Mouse (Mus musculus): ENCODE results near the gene Sh3bp1. TPM values are rescaled to one million over a fixed set of nuclear protein-coding genes. Genes with fewer than 3 reads are reported as not detected.

The Sh3bp1 gene
- polyA plus RNA-seq (2015; fragmentation: Nextera tagmentation; extraction: Ambion mirVana): 21.5 and 23.3 TPM in 2 replicates

DNA sequence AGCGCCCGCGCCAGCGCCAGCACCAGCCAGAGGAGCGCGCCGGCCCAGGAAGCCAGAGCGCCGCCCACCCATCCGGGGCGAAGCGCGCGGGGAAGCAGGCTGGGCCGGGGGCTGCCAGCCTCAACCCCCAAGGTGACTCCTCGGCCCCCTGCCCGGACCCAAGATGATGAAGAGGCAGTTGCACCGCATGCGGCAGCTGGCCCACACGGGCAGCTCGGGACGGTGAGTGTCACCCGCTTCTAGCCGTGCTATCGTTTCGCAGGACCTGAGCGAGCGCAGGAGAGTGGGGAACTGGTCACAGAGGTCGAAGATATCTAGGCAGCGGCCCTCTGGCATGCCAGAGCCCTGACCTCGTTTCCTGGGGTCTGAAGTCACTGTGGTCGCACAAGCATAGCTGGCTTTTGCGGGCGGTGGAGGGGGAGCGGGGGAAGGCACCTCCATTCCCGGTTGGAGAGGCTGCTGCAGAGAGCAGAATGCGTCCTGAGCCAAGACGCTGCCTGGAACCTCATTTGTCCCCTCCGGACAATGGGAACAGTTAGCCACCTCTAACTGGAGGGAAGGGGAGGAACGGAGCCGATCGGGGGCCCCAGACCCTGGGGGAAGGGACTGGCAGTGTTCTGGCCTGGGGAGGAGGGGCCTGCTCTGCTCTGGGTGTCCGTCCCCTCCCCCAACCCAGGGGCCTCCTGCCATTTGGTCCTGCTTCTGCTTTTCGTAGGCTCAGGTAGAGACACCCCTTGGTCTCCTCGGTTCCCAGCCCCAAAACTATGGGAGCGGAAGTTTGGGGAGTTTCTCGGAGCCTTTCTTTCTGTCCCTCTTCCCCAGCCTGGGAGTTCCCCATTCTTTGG is at the start of gene Sh3bp1:
Sh3bp1 (plus strand) TSS at position 29 of the 845 bp plus-strand sequence.
- Histone ChIP-seq H3K27me3 (replicated peaks; ENCODE audit: control insufficient read depth, insufficient read depth, low read length) (no peaks in the 10 kb centered on the region), H3K27ac (ENCODE audit: low read length) (peak within 1 kb of the TSS; percentile 79), H3K36me3 (ENCODE audit: control insufficient read depth, insufficient read depth, low read length) (peaks cover 2% of the 10 kb centered on the region; the same call in 1 of the 2 replicates), H3K9me3 (ENCODE audit: control insufficient read depth, low read length) (no peaks in the 10 kb centered on the region), H3K4me2 (ENCODE audit: low read depth, low read length) (peak within 1 kb of the TSS; percentile 73), H3K4me1 (ENCODE audit: control insufficient read depth, insufficient read depth, low read length) (peaks cover 51% of the 10 kb centered on the region), H3K4me3 (ENCODE audit: low read length) (peak within 1 kb of the TSS; percentile 84), H3K9ac (ENCODE audit: low read depth, low read length) (peak within 1 kb of the TSS; percentile 85)
- 2% methylated on average over 47 of the region's 47 CpGs for WGBS
- peak; percentile 57 for ATAC-seq

DNA sequence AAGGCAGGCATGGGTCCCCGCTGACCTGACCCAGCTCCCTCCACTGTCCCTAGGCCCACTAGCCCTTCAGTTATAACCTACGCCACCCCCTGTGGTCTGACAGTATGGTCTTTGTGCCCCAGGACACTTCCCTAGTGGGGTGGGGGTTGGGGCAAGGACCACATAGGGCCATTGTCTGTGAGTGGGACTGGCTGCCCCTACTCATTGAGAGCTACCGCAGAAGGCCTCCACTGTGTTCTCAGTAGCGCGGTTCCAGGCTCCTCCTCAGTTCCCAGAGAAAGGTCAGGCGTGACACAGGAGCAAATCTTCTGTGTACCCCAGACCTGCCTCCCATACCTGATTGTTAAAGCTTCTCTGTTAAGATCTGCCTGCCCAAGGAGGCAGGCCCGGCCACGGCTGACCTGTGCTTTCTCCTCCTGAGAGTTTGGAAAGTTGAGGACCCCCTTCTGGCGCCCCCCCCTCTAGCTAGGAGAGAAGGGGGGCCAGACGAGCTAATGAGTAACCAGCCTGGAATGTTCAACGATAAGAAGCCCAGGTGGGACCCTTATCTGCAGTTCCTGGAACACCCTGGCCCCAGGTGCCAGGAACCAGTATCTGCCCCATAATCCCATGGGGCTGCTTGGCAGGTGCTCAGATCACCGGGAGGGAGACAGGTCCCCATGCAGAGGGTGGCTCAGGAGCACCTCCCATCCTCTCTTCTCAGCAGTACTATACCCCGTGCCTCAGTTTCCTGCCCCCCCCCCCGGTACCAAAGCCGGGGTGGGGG is 49.3 kb upstream of the Sh3bp1 start:
- peaks cover 36% of the 10 kb centered on the region for H3K4me1 ChIP-seq (ENCODE audit: control insufficient read depth, insufficient read depth, low read length)
- H3K9ac ChIP-seq (ENCODE audit: low read depth, low read length): peak overlapping the region; percentile 54
- ATAC-seq: peak; percentile 79
- H3K4me3 ChIP-seq (ENCODE audit: low read length): no peak overlapping the region
- H3K4me2 ChIP-seq (ENCODE audit: low read depth, low read length): no peak overlapping the region
- 48% methylated on average over 15 of the region's 15 CpGs for WGBS
- no peaks in the 10 kb centered on the region for H3K27me3 ChIP-seq (replicated peaks; ENCODE audit: control insufficient read depth, insufficient read depth, low read length)
- H3K9me3 ChIP-seq (ENCODE audit: control insufficient read depth, low read length): no peaks in the 10 kb centered on the region
- H3K36me3 ChIP-seq (ENCODE audit: control insufficient read depth, insufficient read depth, low read length): peaks cover 5% of the 10 kb centered on the region; the same call in 1 of the 2 replicates
- H3K27ac ChIP-seq (ENCODE audit: low read length): peak overlapping the region; percentile 92

DNA sequence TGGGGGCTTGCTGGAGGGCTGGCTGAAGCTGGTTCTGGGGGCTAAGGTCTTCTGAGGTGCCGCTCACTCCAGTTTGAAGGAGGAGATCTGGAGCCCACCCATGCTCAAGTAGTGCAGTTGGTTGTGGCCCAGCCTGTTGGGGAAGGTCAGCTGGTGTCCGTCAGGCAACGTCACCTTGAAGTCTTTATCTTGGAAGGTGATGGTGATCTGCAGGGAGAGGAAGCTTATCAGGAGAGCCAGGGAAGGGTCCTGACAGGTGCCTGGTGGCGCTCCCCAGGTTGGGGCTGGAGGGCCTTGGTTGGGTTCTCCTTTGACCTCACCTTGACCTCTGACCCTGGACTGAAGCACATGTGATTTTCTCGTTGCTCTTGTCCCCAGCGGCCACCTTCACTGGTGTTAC is 48.6 kb upstream of the Sh3bp1 start:
- peaks cover 32% of the 10 kb centered on the region for H3K4me1 ChIP-seq (ENCODE audit: control insufficient read depth, insufficient read depth, low read length)
- no peak overlapping the region for H3K4me3 ChIP-seq (ENCODE audit: low read length)
- peak overlapping the region; percentile 92 for H3K27ac ChIP-seq (ENCODE audit: low read length)
- peak overlapping the region; percentile 42; the same call in 1 of the 2 replicates for H3K4me2 ChIP-seq (ENCODE audit: low read depth, low read length)
- peaks cover 5% of the 10 kb centered on the region; the same call in 1 of the 2 replicates for H3K36me3 ChIP-seq (ENCODE audit: control insufficient read depth, insufficient read depth, low read length)
- 54% methylated on average over 6 of the region's 6 CpGs for WGBS
- H3K27me3 ChIP-seq (replicated peaks; ENCODE audit: control insufficient read depth, insufficient read depth, low read length): no peaks in the 10 kb centered on the region
- no peak for ATAC-seq
- no peaks in the 10 kb centered on the region for H3K9me3 ChIP-seq (ENCODE audit: control insufficient read depth, low read length)
- peak overlapping the region; percentile 54; the same call in 1 of the 2 replicates for H3K9ac ChIP-seq (ENCODE audit: low read depth, low read length)

DNA sequence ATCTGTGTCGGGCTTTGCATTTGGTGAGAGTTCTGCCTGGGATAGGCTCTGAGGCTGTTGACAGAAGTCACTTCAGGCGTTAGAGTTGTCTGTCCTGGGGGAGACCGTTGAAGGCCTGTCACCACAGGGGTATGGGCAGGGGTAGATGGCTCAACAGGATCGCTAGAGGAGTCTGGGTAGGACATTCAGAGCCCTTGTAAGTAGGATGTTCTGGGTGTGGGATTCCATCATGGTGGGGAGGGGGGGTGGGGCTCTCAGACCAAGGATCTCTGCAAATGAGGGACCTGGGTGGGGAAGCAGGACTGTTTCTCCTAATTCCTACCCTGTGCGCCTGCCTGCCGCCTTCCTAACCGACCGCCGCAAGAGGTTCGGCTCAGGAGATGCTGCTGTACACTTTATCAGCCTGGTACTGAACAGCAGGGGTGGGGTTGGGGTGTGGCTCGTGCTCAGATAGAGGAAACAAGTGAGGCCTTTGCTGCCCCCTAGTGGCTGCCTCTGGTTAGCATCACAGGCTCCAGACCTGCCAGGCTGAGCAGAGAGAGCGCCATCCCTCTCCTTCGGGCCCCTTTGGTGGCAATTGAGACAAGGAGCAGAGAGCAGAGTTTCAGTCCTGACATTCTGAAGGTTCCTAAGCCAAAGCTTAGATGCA is 47.9 kb upstream of the Sh3bp1 start:
- peak; percentile 56 for ATAC-seq
- 8% methylated on average over 13 of the region's 13 CpGs for WGBS
- H3K27me3 ChIP-seq (replicated peaks; ENCODE audit: control insufficient read depth, insufficient read depth, low read length): no peaks in the 10 kb centered on the region
- no peaks in the 10 kb centered on the region for H3K9me3 ChIP-seq (ENCODE audit: control insufficient read depth, low read length)
- peak overlapping the region; percentile 51; the same call in 1 of the 2 replicates for H3K9ac ChIP-seq (ENCODE audit: low read depth, low read length)
- peaks cover 5% of the 10 kb centered on the region; the same call in 1 of the 2 replicates for H3K36me3 ChIP-seq (ENCODE audit: control insufficient read depth, insufficient read depth, low read length)
- H3K27ac ChIP-seq (ENCODE audit: low read length): peak overlapping the region; percentile 92
- H3K4me2 ChIP-seq (ENCODE audit: low read depth, low read length): peak overlapping the region; percentile 42
- H3K4me3 ChIP-seq (ENCODE audit: low read length): no peak overlapping the region
- peaks cover 34% of the 10 kb centered on the region for H3K4me1 ChIP-seq (ENCODE audit: control insufficient read depth, insufficient read depth, low read length)

DNA sequence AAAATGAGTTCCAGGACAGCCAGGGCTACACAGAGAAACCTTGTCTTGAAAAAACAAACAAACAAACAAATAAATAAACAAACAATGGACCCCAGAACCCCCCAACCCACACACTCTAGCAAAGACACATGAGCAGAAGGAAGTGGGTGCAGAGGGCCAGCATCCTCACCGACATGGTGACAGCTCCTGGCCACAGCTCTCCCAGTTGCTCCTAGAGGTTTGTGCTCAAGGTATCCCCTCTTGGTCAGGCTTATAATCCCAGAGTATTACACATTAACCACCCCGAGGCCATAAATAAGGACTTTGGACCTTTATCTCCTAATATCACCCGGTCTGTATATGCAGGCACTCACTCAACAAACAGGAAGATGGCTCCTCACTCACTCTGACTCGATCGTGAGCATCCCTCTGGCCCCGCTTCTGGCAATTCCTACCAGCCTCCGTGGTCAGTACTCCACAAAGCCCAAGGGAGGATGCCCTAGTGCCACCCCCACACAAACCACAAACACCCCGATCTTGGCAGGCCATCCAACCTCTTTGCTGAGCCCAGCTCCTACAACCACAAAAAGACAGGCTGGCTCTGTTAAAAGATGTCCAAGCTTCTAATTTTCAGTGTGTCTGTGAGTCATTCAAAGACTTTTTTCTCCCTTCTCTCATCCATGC is 44.1 kb upstream of the Sh3bp1 start, which contains the start of gene Lgals2:
Lgals2 (minus strand) TSS at position 227 of the 663 bp plus-strand sequence.
- peak; percentile 49 for ATAC-seq
- 42% methylated on average over 8 of the region's 8 CpGs for WGBS
- H3K4me2 ChIP-seq (ENCODE audit: low read depth, low read length): peak within 1 kb of the TSS; percentile 53

DNA sequence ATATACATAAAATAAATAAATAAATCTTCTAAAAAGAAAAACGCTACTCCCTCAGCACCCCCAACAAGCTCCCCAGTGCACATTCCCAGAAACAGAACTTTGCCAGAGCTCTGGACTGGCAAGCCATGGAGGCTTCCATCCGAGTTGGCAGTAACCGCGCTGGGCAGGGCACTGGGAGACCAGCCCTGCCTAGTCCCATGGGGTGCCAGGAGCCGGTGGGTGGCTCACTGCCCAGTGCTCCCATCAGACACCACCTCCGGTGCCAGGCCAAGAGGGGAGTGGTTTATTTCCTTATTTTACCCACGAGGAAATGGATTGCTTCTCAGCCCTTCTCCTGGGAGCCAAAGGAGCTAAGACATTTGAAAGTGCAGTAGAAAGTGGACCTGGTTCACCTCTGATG is 42.6 kb upstream of the Sh3bp1 start:
- no peak for ATAC-seq
- Histone ChIP-seq H3K27ac (ENCODE audit: low read length) (peak overlapping the region; percentile 7; the same call in 1 of the 2 replicates), H3K9ac (ENCODE audit: low read depth, low read length) (no peak overlapping the region), H3K9me3 (ENCODE audit: control insufficient read depth, low read length) (no peaks in the 10 kb centered on the region), H3K4me1 (ENCODE audit: control insufficient read depth, insufficient read depth, low read length) (peaks cover 27% of the 10 kb centered on the region), H3K27me3 (replicated peaks; ENCODE audit: control insufficient read depth, insufficient read depth, low read length) (no peaks in the 10 kb centered on the region), H3K4me2 (ENCODE audit: low read depth, low read length) (no peak overlapping the region), H3K36me3 (ENCODE audit: control insufficient read depth, insufficient read depth, low read length) (no peaks in the 10 kb centered on the region), H3K4me3 (ENCODE audit: low read length) (no peak overlapping the region)
- WGBS: 72% methylated on average over 7 of the region's 7 CpGs

More for the DNA sequence above, 44.1 kb upstream of the Sh3bp1 start, which contains the start of gene Lgals2:
- H3K4me1 ChIP-seq (ENCODE audit: control insufficient read depth, insufficient read depth, low read length): peaks cover 42% of the 10 kb centered on the region
- H3K9me3 ChIP-seq (ENCODE audit: control insufficient read depth, low read length): no peaks in the 10 kb centered on the region
- H3K9ac ChIP-seq (ENCODE audit: low read depth, low read length): peak within 1 kb of the TSS; percentile 60
- H3K27me3 ChIP-seq (replicated peaks; ENCODE audit: control insufficient read depth, insufficient read depth, low read length): no peaks in the 10 kb centered on the region
- peak within 1 kb of the TSS; percentile 48 for H3K4me3 ChIP-seq (ENCODE audit: low read length)
- H3K36me3 ChIP-seq (ENCODE audit: control insufficient read depth, insufficient read depth, low read length): no peaks in the 10 kb centered on the region
- H3K27ac ChIP-seq (ENCODE audit: low read length): peak within 1 kb of the TSS; percentile 80

DNA sequence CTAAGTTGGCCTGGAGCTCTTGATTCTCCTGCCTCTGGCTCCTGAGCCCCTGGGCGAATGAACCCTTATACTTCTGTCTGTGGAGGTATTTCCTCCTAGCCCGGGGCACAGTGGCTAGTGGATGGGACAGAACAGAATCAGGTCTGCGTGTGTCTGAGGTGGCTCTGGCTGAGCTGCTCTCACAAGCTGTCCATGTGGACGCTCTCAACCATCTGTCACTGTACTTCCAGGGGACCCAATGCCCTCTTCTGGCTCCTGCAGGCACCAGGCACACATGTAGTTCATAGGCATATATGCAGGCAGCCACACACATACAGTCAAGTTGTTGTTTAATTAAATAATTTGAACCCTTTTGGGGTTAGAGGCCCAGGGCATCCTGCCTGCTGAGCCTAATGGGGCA is 40.3 kb upstream of the Sh3bp1 start:
- Histone ChIP-seq H3K4me1 (ENCODE audit: control insufficient read depth, insufficient read depth, low read length) (peaks cover 37% of the 10 kb centered on the region), H3K36me3 (ENCODE audit: control insufficient read depth, insufficient read depth, low read length) (no peaks in the 10 kb centered on the region), H3K9ac (ENCODE audit: low read depth, low read length) (peak overlapping the region; percentile 37; the same call in 1 of the 2 replicates), H3K27me3 (replicated peaks; ENCODE audit: control insufficient read depth, insufficient read depth, low read length) (no peaks in the 10 kb centered on the region), H3K9me3 (ENCODE audit: control insufficient read depth, low read length) (no peaks in the 10 kb centered on the region), H3K4me2 (ENCODE audit: low read depth, low read length) (peak overlapping the region; percentile 9; the same call in 1 of the 2 replicates), H3K27ac (ENCODE audit: low read length) (peak overlapping the region; percentile 86), H3K4me3 (ENCODE audit: low read length) (no peak overlapping the region)
- peak; percentile 9; the same call in 1 of the 2 replicates for ATAC-seq
- 61% methylated on average over 4 of the region's 4 CpGs for WGBS

DNA sequence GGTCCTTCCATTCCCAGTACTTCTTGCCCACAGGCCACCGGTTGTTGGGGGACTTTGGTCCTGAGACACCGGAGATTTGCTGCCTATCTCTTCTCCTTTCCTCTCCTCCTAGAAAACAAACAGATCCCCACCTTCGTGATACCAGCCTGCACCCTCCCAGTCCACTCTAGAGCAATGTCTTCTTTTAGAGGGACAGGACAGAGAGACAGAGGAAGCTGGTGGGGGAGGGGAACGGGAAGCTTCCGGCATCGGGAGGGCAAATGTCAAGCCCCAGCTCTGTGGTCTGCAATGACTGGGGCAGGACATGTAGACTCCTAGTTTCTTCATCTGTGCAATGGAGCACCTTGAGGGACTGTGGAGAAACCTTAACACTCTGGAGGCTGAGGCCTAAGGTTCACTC is 39.9 kb upstream of the Sh3bp1 start:
- 50% methylated on average over 6 of the region's 6 CpGs for WGBS
- H3K9ac ChIP-seq (ENCODE audit: low read depth, low read length): 0 out of 2 replicates have a peak overlapping the region, but pooled peaks have one; percentile 37
- no peaks in the 10 kb centered on the region for H3K36me3 ChIP-seq (ENCODE audit: control insufficient read depth, insufficient read depth, low read length)
- H3K4me2 ChIP-seq (ENCODE audit: low read depth, low read length): no peak overlapping the region; the same call in 1 of the 2 replicates
- no peaks in the 10 kb centered on the region for H3K9me3 ChIP-seq (ENCODE audit: control insufficient read depth, low read length)
- H3K4me3 ChIP-seq (ENCODE audit: low read length): no peak overlapping the region
- no peaks in the 10 kb centered on the region for H3K27me3 ChIP-seq (replicated peaks; ENCODE audit: control insufficient read depth, insufficient read depth, low read length)
- peaks cover 37% of the 10 kb centered on the region for H3K4me1 ChIP-seq (ENCODE audit: control insufficient read depth, insufficient read depth, low read length)
- peak; percentile 47 for ATAC-seq
- H3K27ac ChIP-seq (ENCODE audit: low read length): peak overlapping the region; percentile 86

Measured in intestine, embryonic 16.5 days (tissue).